Mouse (Mus musculus) olfactory bulb, adult 2 months (tissue): ENCODE data around the gene Aspg. TPM values are rescaled to one million over a fixed set of nuclear protein-coding genes. Genes with fewer than 3 reads are reported as not detected.
A peak's percentile ranks its signal among the peaks of the same experiment; 100 is the strongest.

Experiments
- H3K27ac ChIP-seq: fragments of 200-500 bp; 2 replicates; pipeline ENCODE4 v1.5.1; 2012; ENCODE audit warnings: low read depth, low read length; ENCODE audit not compliant: insufficient read depth
- H3K4me1 ChIP-seq: fragments of 200-500 bp; 2 replicates; pipeline ENCODE4 v1.6.1; 2012; ENCODE audit warnings: low read length; ENCODE audit not compliant: control insufficient read depth, insufficient read depth
- H3K4me3 ChIP-seq: fragments of 200-500 bp; 2 replicates; pipeline ENCODE4 v1.5.1; 2012; ENCODE audit warnings: mild to moderate bottlenecking, low read depth, low read length, moderate library complexity; ENCODE audit not compliant: insufficient read depth
- CTCF ChIP-seq: fragments of 200-500 bp; IDR thresholded peaks from 2 replicates; pipeline ENCODE4 v1.5.1; 2012; ENCODE audit warnings: low read depth, mild to moderate bottlenecking, low read length, moderate library complexity; ENCODE audit not compliant: insufficient read depth
- POLR2A ChIP-seq: fragments of 200-500 bp; IDR thresholded peaks from 2 replicates; pipeline ENCODE4 v1.6.1; 2012; ENCODE audit warnings: mild to moderate bottlenecking, low read depth, low read length, moderate library complexity; ENCODE audit not compliant: insufficient read depth
- WGBS: fragments of 180-500 bp; shearing (Covaris S2); methylation state at CpG from one replicate; pipeline ENCODE4 v1.1.7; 2018; 5-methylcytosine and 5-hydroxymethylcytosine counted together
- polyA plus RNA-seq: library from polyadenylated mRNA; stranded (reverse); fragments of >200 nt; gene quantifications from 2 replicates; pipeline ENCODE4 v1.2.4, GENCODE M21; 2012; ENCODE audit warnings: low replicate concordance; ENCODE audit not compliant: missing spikeins, insufficient read depth, insufficient read length

The Aspg gene
- polyA plus RNA-seq, 1 experiment = not detected

DNA sequence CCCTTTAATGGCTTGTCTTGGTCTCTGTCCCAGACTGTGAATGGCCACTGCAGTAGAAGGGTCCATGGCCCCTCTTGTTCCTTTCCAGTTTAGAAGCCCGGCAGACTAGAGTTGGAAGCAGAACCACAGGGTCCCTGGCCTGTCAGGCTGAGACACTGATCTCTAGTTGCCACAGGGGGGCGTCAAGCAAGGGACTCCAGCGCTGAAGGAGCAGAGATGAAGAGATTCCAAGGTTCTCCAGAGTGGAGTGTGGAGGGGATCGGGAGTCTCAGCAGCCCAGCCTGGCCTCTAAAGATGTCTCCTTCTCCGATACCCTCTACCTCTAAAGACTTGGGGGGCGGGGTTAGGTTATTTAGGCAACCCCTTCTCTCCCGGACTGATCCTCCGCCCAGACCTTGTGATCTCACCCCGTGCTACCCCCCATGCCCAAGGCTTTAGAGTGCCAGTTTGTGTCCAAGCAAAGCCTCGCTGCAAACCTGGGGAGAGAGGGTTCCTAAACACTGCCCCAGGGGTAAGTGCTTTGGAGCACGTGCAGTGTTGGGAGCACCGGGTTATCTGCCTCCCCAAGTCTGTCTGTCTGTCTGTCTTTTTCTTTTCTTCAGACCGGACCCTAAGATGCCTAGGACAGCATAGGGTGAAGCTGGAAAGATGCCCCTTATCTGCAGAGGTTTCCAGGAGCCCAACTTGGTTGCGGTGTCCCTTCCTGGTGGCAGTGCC lies 36.8 kb downstream of the Aspg start:
- H3K4me3 ChIP-seq = peak overlapping the region; percentile 61
- WGBS = 7% methylated on average over 14 of the region's 14 CpGs
- H3K27ac ChIP-seq = no peak overlapping the region
- TF ChIP-seq CTCF = peak; percentile 34; the same call in 1 of the 2 replicates
- no peak for TF ChIP-seq POLR2A
- peaks cover 49% of the 10 kb centered on the region for H3K4me1 ChIP-seq

DNA sequence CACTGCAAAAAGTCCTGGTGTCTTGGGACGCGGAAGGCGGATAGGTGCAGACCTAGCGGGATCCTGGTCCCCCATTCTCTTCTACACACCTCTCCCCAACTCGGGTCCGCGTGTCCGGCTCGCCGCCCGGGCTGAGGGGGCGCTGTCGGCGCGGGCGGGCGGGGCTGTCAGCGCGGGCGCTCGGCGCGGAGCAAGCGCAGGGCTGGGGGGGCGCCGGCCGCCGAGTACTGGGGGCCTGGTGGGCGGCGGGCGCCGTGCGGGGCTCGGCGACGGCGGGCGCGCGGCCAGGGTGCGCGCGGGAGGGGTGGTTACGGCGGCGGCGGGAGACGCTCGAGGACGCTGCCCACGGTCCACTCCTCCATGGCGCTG lies 37.3 kb downstream of the Aspg start:
- Histone ChIP-seq H3K4me3 (peak overlapping the region; percentile 61), H3K4me1 (peaks cover 49% of the 10 kb centered on the region), H3K27ac (no peak overlapping the region)
- WGBS = under 1% methylated on average over 51 of the region's 52 CpGs
- TF ChIP-seq POLR2A (no peak), CTCF (no peak)

DNA sequence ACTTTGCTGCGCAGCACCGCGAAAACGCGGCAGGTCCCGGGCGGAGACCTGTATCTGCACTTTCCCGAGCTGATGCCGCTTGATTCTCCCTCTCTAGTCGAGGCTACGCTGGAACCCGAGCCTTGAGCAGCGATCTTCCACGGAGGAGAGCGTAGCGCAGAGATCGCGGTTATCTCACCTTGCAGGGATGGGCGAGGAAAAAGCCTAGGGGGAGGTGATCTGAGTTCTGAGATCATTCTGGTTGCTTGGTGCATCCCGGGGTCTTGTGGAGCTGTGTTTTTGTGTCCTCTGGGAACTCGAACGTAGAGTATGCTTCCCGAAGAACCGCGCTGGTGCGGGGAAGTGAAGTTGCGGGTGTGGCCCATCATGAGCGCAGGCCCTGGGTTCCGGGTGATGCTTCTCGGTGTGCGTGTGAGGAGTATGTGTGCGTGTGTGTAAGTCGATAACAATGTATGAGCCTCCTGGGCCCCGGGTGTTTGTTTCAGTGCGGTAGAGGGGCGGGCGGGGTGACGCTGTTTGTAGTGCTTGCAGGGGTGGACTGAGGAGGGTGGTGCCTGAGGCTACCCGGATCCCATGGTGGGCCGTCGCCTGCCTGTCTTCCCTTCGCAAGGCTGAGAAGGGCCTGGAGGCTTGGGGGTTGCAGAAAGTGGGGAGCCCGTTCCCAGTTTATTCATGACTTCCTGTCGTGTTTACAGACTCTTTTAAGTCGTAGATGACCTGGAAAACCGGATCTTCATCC lies 38.1 kb downstream of the Aspg start:
- TF ChIP-seq POLR2A = no peak
- TF ChIP-seq CTCF = no peak
- peaks cover 52% of the 10 kb centered on the region for H3K4me1 ChIP-seq
- 1% methylated on average over 46 of the region's 46 CpGs for WGBS
- H3K27ac ChIP-seq = no peak overlapping the region
- H3K4me3 ChIP-seq = peak overlapping the region; percentile 61

DNA sequence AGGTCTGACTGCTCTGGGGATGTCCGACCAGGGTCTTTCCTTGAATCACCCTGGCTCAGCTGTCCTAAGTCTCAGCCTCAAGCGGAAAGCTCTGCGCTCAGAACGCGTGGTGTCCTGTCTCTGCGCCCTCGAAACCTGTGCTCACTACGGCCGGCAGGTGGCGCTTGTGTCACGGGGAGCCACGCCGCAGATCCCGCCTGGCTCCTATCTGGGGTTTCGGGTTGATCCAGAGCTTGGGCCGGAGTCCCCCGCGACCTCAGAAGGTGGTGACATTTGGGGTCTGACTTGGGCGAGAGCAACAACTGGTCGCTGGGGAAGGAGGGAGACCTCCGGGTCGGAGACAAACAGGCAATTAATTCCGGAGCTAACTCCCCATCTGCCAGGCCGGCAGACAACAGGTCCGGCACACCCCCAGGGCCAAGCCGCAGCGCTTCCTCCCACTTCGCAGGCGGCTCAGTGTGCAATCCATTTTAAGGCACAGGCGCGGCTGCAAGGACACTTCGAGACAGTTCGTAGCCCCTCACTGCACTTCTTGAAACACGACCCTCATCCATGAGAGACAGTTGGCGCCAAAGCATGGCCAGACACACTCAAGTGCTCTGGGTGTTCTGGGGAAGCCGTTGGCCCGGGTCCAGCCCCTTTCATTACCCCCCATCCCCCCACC lies 38.9 kb downstream of the Aspg start:
- Histone ChIP-seq H3K4me1 (peaks cover 59% of the 10 kb centered on the region), H3K27ac (no peak overlapping the region), H3K4me3 (peak overlapping the region; percentile 61)
- no peak for TF ChIP-seq POLR2A
- peak; percentile 95 for TF ChIP-seq CTCF
- WGBS = under 1% methylated on average over 37 of the region's 37 CpGs

DNA sequence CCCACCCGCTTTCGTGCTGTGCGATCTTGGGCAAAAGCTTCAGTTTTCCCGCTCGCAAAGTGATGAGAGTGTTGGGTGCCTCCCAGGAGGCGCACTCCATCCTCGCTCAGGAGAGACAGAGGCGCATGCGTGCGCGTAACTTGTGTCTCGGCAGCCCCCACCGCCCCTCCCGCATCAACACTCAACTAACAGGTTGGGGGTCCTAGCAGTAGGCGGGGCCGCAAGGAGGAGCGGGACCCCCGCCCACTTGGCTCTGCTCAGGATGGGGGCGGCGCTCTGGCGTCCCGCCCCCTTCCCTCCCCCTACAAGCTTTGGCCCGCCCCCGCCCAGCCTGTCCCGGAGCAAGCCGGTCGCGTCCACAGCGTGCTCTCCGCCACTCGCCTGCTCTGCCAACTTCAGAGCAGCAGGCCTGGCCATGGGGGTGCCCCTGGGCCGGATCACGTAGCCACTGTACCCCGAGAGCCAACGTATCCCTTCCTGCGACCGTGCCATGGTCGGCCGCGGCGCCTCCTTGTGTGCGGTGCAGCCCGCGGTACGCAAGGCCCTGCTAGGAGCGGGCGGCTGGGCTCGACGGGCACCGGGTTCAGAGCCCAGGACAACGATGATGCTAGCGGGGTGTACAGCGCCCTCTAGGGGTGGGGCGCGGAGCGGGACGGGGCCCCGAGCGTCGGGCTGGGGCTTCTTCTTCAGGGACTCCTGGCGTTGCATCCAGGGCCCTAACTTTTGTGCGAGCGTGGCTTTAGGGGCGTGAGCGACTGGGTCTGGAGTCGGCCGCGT lies 39.6 kb downstream of the Aspg start, which contains the start of gene Kif26a:
Kif26a (plus strand) TSS at position 334 of the 777 bp plus-strand sequence.
- H3K27ac ChIP-seq = peak within 1 kb of the TSS; percentile 38; the same call in 1 of the 2 replicates
- peaks cover 54% of the 10 kb centered on the region for H3K4me1 ChIP-seq
- H3K4me3 ChIP-seq = peak within 1 kb of the TSS; percentile 61
- TF ChIP-seq CTCF = peak; percentile 93
- TF ChIP-seq POLR2A = 0 out of 2 replicates have a peak, but pooled peaks have one; percentile 24
- under 1% methylated on average over 68 of the region's 68 CpGs for WGBS

DNA sequence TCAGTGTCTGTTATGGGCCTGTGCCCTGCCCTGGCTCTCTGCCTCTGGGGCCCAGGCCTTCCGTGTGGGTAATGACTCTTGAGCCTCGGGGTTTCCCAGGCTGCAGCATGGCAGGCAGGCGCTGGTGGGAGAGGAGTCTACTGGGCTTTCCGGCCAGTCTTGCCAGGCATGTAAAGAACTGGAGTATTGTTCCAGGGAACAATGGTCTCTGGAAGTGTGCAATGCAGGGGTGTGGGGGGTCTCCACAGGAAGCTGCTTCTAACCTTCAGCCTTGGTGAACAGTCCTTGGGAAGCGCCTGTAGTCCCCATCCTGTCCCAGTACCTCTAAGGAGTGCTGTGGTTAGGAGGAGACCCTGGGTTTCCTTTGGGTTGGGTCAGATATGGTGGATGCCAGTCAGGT lies 40.9 kb downstream of the Aspg start:
- H3K27ac ChIP-seq = no peak overlapping the region
- peaks cover 63% of the 10 kb centered on the region for H3K4me1 ChIP-seq

DNA sequence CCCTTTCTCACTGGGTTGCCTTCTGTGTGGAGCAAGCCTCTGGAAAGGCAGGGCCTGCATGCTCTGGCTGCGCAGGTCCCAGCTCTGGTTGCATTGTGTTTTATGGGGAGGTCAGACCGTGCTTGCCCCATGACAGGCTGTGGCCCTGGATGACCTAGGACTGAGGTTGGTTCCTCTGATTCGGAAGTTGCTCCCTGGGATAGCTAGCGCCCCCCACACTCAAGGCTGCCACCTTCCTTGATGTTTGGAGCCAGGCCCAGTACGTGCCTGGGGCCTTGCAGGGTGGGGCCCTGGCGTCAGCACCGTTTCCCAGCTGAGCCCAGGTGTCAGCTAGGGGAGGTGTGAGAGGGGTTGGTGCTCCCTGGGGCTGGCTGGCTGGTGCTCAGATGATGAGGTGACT lies 43.5 kb downstream of the Aspg start:
- Histone ChIP-seq H3K4me1 (peaks cover 55% of the 10 kb centered on the region), H3K4me3 (no peak overlapping the region), H3K27ac (no peak overlapping the region)
- WGBS = 60% methylated on average over 7 of the region's 7 CpGs
- no peak for TF ChIP-seq POLR2A
- no peak for TF ChIP-seq CTCF

More for the DNA sequence above, 40.9 kb downstream of the Aspg start:
- TF ChIP-seq CTCF (no peak), POLR2A (no peak)
- peak overlapping the region; percentile 60 for H3K4me3 ChIP-seq
- 60% methylated on average over 5 of the region's 5 CpGs for WGBS

DNA sequence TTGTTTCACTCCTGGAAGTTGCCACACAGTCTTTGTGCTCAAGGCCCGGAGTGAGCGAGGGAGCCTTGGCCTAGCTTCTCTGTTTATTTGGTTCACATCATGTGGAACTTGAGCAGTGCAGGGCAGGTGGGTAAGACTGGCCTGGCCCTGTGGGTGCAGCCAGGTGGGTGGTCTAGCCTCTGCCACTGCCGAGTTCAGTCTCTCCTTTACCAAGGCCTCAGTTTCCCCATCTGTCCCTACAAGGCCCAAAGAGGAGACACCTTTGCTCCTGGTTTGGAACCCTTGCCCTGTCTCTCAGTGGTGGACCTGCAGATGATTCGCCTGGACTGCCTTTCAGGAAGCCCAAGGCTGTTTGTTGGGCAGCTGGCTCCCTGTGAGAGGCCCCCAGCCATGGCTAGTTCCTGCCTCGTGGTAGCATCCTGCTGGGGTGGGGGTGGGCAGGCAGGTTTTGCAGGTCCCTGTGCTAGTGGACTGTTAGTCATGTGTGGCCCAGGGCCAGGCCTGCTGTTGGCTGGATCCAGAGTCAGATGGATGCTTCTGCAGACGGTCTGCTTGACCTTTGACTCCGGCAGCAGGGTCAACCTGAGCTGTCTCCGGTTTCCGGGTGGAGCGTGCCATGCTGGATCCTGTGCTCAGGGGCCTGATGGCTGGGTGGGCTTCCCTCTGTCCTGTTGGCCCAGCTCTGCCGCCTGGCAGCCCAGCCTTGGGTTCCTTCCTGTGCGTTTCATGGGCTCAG lies 44.9 kb downstream of the Aspg start:
- peaks cover 60% of the 10 kb centered on the region for H3K4me1 ChIP-seq
- TF ChIP-seq CTCF (no peak), POLR2A (no peak)
- WGBS = 71% methylated on average over 12 of the region's 12 CpGs

More for the DNA sequence above, 44.9 kb downstream of the Aspg start:
- no peak overlapping the region; the same call in 1 of the 2 replicates for H3K27ac ChIP-seq
- H3K4me3 ChIP-seq = no peak overlapping the region
